Mouse (Mus musculus) adrenal gland, postnatal 25 days (tissue): ENCODE measurements at regions not wholly inside any gene's neighbourhood (a gene's known extent, or its start where the extent isn't known, plus 50 kb on each side); places are given as distances from the start of the nearest gene placed in this dataset.
A peak's percentile ranks its signal among the peaks of the same experiment; 100 is the strongest.

Experiments used
- DNase-seq: peaks from one replicate; pipeline ENCODE4 v3.0.0; 2021; ENCODE audit warnings: mixed read lengths

DNA sequence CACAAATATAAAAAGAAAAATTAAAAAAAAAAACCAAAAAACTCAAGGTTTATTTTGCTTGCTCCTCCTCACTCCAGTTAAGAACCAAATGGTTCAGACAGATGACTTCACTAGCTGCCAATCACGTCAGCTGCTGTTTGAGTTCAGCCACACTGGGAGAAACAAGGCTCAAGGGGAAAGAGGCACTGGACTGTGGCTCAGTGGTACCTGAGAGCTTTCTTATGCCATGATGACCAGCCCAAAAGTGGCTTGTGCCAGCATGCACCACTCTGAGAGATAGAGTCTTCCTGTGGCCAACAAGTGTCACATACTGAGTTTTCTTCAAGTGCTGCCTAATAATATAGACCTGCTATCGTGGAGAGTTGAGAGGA lies 198.0 kb upstream of the Tprg start:
- DNase-seq, result no peak

DNA sequence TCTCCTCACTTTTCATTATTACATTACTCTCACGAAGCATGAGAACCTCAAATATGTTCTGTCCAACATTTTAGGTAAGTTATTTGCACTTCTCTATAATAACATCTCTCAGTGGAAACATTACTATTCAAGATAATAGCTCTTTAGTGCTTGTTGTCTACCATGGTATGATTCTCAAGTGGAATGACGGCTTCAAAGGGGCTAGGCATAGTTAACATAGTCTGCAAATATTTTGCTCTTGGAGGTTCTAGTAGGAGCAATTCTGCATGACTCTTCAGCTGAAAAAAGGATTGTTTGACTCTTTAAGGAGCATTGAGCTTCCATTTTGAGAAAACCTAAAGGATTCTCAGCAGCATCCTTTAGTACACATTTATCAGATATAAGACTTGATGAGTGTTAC lies 182.5 kb upstream of the Tprg start:
- DNase-seq, result no peak

DNA sequence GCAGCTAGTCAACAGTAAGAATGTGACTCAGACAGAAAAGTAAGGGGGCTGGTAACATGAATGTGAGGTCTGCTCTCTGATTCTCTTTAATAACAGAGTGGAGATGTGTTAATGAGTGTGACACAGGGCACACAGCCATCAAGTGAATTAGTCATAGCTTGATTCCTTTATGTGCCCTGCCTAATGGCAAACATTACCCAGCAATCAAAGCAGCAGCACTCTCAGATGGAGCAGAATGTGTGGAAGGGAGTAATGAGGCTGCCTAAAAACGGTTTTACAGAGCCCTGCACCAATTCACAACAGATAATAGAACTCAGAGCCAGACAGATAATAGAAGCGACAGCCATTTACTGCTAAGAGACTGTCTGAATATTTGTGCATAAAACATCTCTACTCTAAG lies 182.0 kb upstream of the Tprg start:
- no peak for DNase-seq

DNA sequence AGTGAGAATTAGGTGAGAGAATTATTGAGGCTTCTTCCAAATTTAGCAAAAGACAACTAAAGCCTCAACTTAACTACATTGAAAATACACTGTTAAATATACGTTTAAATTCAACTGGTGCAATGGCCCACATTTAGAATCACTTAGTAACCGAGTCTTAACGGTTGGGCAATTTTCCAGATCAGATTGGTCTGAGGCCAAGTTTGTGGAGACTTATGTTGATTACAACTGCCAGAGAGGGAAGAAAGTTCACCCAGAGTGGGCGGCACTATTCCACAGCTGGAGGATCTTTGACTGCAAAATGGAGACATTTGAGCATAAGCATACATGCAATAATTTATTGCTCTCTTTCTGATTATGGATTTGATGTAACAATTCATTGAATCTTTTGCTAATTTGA lies 146.5 kb upstream of the Tprg start:
- peak; percentile 29 for DNase-seq

DNA sequence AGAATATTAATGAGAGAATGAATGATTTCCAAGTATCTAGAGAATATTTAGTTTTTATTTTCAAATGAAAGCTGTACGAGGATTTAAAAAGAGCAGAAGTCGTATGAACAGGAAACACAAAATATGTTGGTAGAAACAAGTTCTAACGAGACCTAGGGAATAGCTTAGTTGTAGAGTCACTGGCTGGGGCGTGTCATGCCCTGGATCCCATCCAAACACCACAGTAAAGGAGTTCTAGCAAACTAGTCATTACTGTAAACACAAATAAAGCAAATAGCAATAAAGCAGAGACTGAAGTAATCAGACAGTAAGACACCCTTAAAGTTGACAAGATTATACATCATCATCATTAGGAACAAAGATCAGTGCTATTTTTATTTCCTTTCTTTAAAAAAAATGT lies 139.1 kb upstream of the Tprg start:
- DNase-seq, result no peak

DNA sequence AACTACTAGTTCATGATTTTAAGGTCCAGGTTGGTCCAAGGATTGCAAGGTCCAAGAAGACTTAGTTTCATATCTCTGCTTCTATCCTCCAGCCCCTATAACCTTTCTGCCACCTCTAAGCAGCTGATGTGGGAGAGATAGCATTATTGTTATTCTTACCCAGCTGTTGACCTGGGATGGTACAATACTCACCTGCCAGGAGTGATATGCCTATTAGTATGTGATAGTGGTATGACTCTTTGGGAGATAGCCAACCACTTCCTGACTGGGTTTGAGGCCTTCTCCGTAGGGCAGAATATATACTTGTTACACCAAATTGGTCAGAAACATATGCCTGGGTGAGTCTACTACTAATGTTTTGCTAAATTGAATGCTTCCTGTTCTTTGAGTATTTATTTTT lies 137.4 kb upstream of the Tprg start:
- no peak for DNase-seq

DNA sequence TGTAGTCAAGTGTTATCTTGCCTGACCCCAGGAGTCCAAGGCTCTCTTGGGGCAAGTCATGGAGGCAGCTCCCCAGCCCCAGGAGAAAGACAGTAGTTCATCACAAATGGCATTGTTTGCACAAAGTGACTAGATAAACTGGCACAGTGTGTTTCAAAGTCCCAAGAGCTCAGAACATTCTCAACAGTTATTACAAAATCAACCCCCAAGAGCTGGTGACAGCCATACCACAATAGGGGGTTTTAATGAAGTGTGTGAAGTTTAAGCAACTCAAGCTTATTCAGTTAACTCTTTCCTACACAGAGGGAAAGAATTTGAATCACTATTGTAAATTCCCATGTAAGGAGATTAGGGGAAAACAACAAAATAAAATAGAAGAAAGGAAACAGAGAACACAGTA lies 109.7 kb upstream of the Tprg start:
- DNase-seq, result no peak

DNA sequence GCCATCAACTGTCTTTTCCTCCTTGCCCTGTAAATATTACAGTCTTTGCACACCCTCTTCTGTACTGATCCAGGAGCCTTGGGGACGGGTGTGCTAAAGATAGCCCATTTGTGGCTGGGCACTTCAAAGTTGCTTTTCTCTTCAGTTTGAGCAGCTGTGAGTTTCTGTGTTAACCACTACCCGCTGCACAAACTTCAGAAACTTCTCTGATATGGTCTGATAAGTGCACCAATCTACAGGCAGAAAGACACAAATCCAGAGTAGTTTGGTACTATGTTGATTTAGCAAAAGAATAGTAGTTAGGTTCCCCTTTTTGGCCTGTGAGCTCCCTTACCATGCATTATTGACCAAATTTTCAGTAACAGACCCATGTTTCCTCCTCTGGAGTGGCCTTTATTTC lies 108.6 kb upstream of the Tprg start:
- DNase-seq, result no peak

DNA sequence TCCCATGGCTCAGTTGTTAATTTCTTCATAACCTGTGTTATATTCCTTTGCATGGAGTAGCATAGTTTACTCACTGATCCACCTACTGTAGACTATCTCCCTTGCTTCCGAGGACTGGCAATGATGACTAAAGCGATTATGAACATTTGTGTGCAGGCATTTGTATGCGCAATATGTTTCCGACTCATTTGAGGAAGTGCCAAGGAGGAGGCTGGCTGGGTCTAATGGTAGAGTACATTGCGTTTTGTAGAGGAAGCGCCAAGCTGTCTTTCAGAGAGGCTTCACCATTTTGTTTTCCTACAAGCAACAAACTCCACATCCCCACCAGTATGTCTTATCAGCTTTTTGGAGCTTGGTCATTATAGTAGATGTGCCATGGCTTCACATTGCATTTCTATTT lies 104.7 kb upstream of the Tprg start:
- no peak for DNase-seq

DNA sequence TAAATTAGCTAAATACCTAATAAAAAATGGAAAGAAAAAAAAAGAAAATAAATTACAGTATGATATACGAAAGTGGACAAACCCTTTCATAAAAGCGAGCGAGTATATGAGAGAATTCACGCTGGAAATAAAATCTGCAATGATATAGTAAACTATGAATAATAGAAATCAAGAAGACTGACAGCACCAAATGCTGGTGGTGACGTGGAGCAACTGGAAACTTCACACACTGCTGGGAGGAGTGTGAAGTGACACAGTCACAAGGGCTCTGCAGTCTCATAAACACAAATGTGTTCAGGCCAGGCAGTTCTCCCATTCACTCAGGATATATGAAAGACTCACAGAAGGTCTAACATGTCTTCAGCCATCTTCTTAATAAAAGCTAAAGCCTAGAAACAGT lies 89.5 kb upstream of the Tprg start:
- no peak for DNase-seq

DNA sequence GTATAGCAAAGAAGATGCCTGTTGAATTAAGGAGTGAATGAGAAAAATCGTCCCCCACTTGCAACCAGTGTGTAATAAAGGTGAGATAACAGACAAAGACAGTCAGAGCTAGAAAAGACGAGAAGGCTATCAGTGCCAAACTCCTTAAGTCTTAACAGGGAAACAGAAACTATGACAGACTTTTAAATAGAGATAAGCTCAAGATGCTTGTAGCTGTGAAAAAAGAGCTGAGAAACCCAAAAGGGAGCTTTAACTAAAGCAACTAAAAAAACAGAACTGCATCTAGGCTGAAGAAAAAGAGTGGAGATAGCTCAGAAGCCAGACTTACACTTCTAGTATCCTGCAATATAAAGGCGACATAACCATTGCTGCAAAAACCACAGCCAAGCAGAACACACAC lies 87.8 kb upstream of the Tprg start:
- no peak for DNase-seq

DNA sequence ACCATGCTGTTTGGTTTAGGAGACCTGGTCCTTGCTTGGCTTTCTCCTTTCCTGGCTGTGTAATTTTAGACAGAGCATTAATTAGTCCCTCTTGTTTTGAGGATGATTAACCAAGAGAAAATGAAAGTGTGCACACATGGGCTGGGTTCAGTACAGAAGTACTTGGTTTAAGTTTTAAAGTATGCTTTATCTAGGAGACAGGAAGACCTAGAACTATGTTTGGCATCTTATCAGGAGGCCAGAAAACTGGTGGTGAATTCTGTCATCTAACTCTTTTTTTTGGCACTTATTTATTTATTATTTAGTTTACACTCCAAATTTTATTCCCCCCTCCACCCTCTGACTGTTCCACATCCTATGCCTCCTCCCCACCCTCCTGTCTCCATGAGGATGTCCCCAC lies 86.6 kb upstream of the Tprg start:
- no peak for DNase-seq

DNA sequence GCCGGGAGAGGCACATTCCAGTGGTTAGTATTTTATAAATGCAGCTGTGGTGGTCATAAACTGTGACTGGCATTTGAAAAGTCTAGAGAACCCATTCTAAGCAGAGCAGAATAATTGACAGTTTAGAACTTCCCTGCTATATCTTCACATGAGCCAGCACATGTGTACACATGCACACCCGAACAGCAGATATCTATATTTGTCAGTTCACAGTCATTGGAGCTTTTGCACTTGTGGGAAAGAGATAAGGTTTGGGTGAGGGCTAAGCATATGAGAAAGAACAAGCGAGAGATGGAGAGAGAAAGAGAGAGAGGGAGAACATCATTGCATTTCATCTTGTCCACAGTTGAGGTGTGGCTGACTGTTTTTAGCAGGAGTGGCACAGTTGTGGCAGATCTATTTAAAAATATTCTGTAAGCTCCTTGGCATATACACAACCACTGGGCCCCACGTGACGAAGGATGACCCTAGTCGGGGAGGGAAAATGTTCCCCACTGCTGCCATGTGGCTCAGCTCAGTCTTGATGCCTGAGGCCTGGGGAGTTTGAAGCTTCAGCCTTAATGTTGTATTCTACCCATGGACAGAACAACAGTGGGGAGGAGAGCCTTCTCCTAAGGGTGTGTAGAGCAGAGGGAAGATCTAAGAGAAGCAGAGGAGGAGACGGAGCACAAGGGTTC lies 85.4 kb upstream of the Tprg start:
- DNase-seq, result no peak

DNA sequence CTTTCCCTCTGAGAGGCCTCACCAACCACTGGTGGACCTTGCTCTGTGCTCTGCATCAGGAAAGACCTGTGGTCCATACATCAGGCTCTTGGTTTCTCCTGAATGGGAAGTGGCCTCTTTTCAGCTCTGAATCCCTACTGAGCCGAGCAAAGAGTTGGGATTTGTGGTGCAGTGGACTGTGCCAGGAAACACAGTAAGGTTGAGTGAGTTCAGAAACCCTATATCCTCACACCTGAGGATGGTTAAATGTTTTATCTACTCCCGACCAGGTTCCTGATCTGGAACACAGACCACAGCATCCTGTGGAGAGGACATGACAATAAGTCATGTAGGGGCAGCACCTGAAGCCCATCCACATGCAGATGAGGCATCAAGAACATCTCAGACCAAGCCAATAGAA lies 73.4 kb upstream of the Tprg start:
- no peak for DNase-seq

DNA sequence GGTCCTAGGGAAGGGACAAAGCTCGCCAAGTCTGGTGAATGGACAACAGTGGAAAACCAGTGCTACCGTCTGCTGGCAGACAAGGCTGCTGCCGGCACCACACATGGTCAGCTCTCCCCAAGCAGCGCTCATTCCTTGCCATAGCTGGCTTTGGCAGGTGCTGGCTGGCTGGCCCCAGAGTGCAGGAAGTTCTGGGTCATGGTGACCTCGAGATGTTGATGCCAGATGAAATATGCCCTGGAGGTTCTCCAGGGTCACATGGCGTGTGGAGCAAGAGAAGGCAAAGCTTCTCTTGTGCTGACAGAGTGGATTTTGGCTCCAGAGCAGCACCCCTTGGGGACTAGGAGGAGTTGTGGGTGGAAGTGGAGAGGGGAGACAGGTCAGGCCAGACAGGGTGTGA lies 66.1 kb upstream of the Tprg start:
- DNase-seq, result peak; percentile 74

DNA sequence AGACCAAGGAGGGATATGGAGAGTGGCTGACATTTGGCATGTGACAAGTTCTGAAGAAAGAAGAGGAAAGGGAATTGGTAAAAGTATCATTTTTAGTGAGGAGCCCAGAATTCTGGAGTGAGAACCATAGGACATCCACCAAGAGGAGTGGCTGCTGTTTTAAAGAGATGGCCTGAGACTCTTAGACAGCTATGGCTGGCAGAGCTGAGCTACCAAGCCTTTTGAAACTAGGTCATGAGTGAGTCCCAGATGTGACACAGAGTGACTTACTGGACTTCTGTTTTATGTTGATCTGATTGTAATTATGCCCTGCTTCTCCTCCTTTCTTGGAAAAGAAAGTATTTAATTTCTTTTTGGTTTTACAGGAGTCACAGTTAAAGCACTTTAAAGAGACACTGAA lies 61.8 kb upstream of the Tprg start:
- no peak for DNase-seq
